In the genomic region with DNA sequence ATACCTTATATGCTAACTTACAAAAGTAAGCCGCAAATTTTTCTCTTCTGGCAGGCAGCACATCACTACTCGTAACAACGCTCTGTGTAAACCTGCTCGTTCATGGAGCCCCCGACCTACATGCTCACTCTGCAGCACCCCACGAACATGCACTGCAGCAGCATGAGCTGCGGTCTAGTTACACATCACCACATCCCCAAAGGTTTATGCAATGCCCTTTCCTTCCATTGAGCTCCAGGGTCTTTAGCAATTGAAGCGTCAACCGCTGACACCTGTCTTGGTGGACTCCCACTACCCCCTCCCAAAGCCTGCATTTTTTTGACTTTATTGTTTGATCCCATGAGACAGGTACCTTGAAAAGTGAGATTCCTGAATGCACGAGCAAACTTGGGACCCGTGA, we compare ENCODE assay signal across 15 mouse cellular contexts. TPM values are rescaled to one million over a fixed set of nuclear protein-coding genes. Genes with fewer than 3 reads are reported as not detected.
"Had no signal": no experiment of that assay in that cellular context is flagged by ENCODE, and none has a peak within 500 bp of the region (broad histone marks: within the 10 kb centered on the region; RNA-seq: fewer than 3 reads in every experiment).

No protein-coding gene starts in this region.

- ATAC-seq: liver, embryonic 12.5 days; lung, postnatal 0 days had no signal

- DNase-seq: lung, adult 2 months; lung, postnatal 14 days; lung, postnatal 36 days; midbrain, embryonic 14.5 days; retina, postnatal 1 day; right cerebral cortex, adult 18-20 months; right cerebral cortex, postnatal 25 days; right cerebral cortex, postnatal 4 days; spleen, adult 18-20 months; thymus, adult 18-20 months; thymus, postnatal 14 days; thymus, postnatal 36 days had no signal

RNA-seq across cellular contexts. Expression of gene Gucy2c, which starts 31.0 kb away (rescaled TPM):
- total RNA-seq: monocyte, adult 5-6 weeks had no signal
